Mouse (Mus musculus) embryonic facial prominence, embryonic 11.5 days (tissue): ENCODE data around the gene Slc44a5. TPM values are rescaled to one million over a fixed set of nuclear protein-coding genes. Genes with fewer than 3 reads are reported as not detected.

Experiments
- ATAC-seq: fragments of 200-750 bp; cut with Nextera tagmentation; replicated peaks from 2 replicates; pipeline ENCODE4 v1.8.0; 2017; ENCODE audit warnings: low read depth; ENCODE audit not compliant: insufficient number of reproducible peaks, low FRiP score, low TSS enrichment
- DNase-seq: peaks from one replicate; pipeline ENCODE4 v3.0.0-alpha.2; 2015; ENCODE audit warnings: low spot score
- H3K27ac ChIP-seq: fragments of 300-500 bp; sonication (generic); replicated peaks from 2 replicates; pipeline ENCODE4 v1.5.1; 2014; ENCODE audit warnings: mild to moderate bottlenecking, low read depth, low read length, control low read depth
- H3K27me3 ChIP-seq: fragments of 300-500 bp; sonication (generic); 2 replicates; pipeline ENCODE4 v1.6.1; 2014; ENCODE audit warnings: mild to moderate bottlenecking, low read length, moderate library complexity, mixed read lengths; ENCODE audit not compliant: control insufficient read depth, insufficient read depth
- H3K36me3 ChIP-seq: fragments of 300-500 bp; sonication (generic); replicated peaks from 2 replicates; pipeline ENCODE4 v1.6.1; 2014; ENCODE audit warnings: low read depth, mild to moderate bottlenecking, low read length, moderate library complexity, mixed read lengths; ENCODE audit not compliant: control insufficient read depth, insufficient read depth
- H3K4me1 ChIP-seq: fragments of 300-500 bp; sonication (generic); 2 replicates; pipeline ENCODE4 v1.6.1; 2014; ENCODE audit warnings: low read length, mixed read lengths; ENCODE audit not compliant: control insufficient read depth, insufficient read depth
- H3K4me2 ChIP-seq: fragments of 300-500 bp; sonication (generic); 2 replicates; pipeline ENCODE4 v1.6.1; 2014; ENCODE audit warnings: low read depth, mild to moderate bottlenecking, control low read depth, low read length, moderate library complexity
- H3K4me3 ChIP-seq: fragments of 300-500 bp; sonication (generic); 2 replicates; pipeline ENCODE4 v1.5.1; 2014; ENCODE audit warnings: low read depth, low read length, control low read depth
- H3K9ac ChIP-seq: fragments of 300-500 bp; sonication (generic); replicated peaks from 2 replicates; pipeline ENCODE4 v1.6.1; 2014; ENCODE audit warnings: mild to moderate bottlenecking, control low read depth, low read length
- H3K9me3 ChIP-seq: fragments of 300-500 bp; sonication (generic); replicated peaks from 2 replicates; pipeline ENCODE4 v1.6.1; 2016; ENCODE audit warnings: mild to moderate bottlenecking, low read length, inconsistent platforms, mixed read lengths; ENCODE audit not compliant: control insufficient read depth
- WGBS: fragments of 180-500 bp; shearing (Covaris S2); extraction: QIAGEN DNeasy Blood & Tissue Kit; methylation state at CpG from one replicate; pipeline ENCODE4 v1.1.7; 2014; 5-methylcytosine and 5-hydroxymethylcytosine counted together
- polyA plus RNA-seq: library from polyadenylated mRNA; unstranded; fragments of >200 nt; fragmentation: Nextera tagmentation; extraction: Ambion mirVana; gene quantifications from 2 replicates; pipeline ENCODE4 v1.2.1, GENCODE M21; 2014

Gene Slc44a5
- polyA plus RNA-seq, 1 experiment from 2014 or later = 1.3 TPM

DNA sequence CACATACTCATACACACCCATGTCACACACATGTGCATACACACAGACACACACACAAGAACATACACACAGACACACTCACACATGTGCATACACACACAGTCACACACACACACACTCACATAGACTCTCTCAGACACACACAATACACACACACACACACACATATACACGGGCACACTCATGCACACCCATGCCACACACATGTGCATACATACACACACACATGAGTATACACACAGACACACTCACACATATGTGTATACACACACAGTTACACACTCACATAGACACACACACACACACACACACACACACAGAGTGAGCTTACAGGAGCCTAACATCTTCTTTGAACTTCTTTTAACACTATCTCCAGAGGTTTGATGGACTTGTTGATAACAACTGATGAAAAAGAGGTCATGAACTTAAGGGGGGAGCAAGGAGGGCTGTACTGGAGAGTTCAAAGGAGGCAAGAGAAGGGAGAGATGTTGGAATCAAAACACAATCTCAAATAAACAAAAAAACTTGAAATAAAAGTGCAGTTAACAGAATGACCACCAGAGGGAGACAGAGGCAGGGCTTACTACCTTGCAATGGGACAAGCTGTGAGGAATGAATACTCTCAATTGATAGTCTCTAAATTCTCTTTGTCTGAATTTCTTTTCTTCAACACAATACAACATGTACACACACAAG, 14.1 kb upstream of the Slc44a5 start:
- H3K27me3 ChIP-seq = no peaks in the 10 kb centered on the region
- DNase-seq = peak; percentile 79
- H3K4me2 ChIP-seq = no peak overlapping the region
- no peak overlapping the region for H3K4me3 ChIP-seq
- no peak overlapping the region for H3K27ac ChIP-seq
- no peak for ATAC-seq
- H3K4me1 ChIP-seq = no peaks in the 10 kb centered on the region
- no peaks in the 10 kb centered on the region for H3K36me3 ChIP-seq
- no peak overlapping the region for H3K9ac ChIP-seq
- no peaks in the 10 kb centered on the region for H3K9me3 ChIP-seq
- WGBS = 86% methylated on average over 1 of the region's 1 CpGs

DNA sequence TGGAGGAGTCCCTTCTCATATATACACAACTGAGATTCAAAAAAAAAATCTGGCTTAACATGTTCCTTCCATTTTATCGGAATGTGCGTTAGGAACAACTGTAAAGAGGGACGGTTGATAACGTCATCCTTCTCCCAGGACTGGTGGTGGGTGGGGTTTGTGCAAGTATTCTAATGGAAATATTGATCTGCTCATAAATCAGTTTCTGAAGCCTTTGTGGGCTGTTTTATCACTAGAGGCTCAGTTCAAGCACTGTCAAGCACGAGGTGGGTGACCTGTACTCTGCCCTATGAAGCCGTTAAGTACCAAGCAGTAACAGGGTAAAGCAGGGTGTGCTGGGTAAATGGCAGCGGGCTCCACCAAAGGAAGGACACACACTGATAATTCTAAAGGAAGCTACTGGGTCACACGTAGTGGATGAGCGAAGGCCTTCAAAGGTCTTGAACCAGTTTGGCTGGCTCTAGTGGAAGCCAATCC, 13.5 kb upstream of the Slc44a5 start:
- WGBS = 89% methylated on average over 9 of the region's 9 CpGs
- DNase-seq (no peak), ATAC-seq (no peak)
- H3K9me3 ChIP-seq = no peaks in the 10 kb centered on the region
- no peaks in the 10 kb centered on the region for H3K27me3 ChIP-seq
- H3K4me1 ChIP-seq = no peaks in the 10 kb centered on the region
- no peak overlapping the region for H3K9ac ChIP-seq
- H3K36me3 ChIP-seq = no peaks in the 10 kb centered on the region
- no peak overlapping the region for H3K27ac ChIP-seq
- no peak overlapping the region for H3K4me3 ChIP-seq
- no peak overlapping the region for H3K4me2 ChIP-seq

DNA sequence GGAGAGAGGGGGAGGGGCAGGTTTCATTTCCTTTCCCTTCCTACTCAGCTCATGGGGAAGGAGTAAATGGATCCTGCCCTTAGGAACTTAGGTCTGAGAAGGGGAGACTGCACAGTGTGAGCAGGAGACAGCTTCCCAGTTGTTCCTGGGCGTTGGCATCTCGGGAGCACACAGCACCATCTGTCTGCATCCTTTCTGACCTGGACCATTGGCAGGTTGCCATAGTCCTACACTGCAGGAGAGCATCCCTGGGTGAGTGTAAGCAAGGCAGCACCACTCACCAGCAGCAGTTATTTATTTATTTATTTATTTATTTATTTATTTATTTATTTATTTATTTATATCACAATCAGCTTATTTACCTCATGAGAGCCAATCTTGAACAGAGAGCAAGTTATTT, 12.4 kb upstream of the Slc44a5 start:
- WGBS = 77% methylated on average over 2 of the region's 2 CpGs
- H3K4me2 ChIP-seq = no peak overlapping the region
- H3K9ac ChIP-seq = no peak overlapping the region
- H3K4me1 ChIP-seq = no peaks in the 10 kb centered on the region
- DNase-seq = no peak
- H3K27me3 ChIP-seq = no peaks in the 10 kb centered on the region
- ATAC-seq = 0 out of 2 replicates have a peak, but pooled peaks have one; percentile 37
- H3K27ac ChIP-seq = no peak overlapping the region
- no peaks in the 10 kb centered on the region for H3K36me3 ChIP-seq
- H3K4me3 ChIP-seq = no peak overlapping the region
- H3K9me3 ChIP-seq = no peaks in the 10 kb centered on the region

DNA sequence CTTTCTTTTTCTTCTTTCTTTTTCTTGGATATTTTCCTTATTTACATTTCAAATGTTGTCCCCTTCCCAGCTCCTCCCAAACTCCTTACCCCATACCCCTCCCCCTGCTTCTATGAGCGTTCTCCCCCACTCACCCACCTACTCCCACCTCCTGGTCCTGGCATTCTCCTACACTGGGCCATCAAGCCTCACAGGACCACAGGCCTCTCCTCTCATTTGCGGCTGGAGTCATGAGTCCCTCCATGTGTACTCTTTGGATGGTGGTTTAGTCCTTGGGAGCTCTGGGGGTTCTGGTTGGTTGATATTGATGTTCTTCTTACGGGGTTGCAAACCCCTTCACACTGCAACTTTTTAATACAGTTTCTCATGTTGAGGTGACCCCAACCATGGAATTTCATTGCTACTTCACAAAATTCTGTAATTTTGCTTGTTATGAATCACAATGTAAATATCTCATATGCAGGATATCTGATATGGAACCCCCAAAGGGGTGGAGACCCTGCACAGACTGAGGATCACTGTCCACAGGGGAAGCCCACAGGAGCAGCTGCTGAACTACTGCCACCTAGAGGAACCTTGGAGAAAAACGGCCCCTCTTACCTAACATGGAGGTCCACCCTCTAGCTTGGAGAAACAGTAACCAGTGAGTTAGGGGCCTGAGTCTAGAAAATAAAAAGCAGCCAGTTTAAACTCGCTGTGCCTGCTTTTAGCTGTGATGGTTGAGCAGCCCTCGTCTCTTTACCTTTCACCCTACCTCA, 11.4 kb upstream of the Slc44a5 start:
- Histone ChIP-seq H3K4me3 (no peak overlapping the region), H3K9ac (no peak overlapping the region), H3K27ac (no peak overlapping the region), H3K36me3 (no peaks in the 10 kb centered on the region), H3K4me2 (no peak overlapping the region), H3K4me1 (no peaks in the 10 kb centered on the region), H3K27me3 (no peaks in the 10 kb centered on the region), H3K9me3 (no peaks in the 10 kb centered on the region)
- DNase-seq = peak; percentile 64
- ATAC-seq = no peak
- WGBS = 71% methylated on average over 6 of the region's 6 CpGs

DNA sequence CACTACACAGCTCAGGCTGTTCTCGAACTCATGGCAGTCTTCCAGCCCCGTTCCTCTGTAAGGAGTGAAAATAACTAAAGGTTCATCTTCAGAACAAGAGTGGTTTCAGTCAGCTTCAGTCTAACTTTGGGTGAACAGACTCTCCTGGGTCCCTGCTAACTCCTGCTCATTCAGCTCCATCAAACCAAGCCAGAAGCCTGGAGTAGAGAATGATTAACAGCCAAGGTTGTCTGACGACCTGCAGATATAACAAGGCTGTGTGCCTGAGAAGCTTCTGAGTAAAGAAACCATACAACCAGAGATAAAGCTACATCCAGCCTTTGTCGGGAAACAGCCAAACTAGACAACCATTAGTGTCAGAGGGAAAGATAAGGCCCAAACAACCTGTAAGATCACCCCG, 5.8 kb upstream of the Slc44a5 start:
- 82% methylated on average over 5 of the region's 5 CpGs for WGBS
- no peaks in the 10 kb centered on the region for H3K9me3 ChIP-seq

DNA sequence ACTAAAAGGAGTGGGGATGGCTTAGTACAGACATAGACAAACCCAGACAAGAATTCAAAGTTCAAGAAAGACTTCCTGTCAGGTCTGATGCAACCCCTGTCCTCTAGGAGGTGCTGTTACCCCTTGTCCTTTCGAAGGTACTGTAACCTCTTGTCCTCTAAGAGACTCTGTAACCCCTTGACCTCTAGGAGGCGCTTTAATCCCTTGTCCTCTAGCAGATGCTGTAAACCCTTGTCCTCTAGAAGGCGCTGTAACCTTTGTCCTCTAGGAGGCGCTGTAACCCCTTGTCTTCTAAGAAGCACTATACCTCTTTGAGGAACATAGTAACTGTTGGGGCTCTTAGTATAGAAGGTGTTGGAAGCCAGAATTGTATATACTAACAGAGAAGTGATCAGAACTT, 4.7 kb upstream of the Slc44a5 start:
- DNase-seq = peak; percentile 75
- Histone ChIP-seq H3K9ac (no peak overlapping the region), H3K27ac (no peak overlapping the region), H3K27me3 (peaks cover 9% of the 10 kb centered on the region), H3K9me3 (no peaks in the 10 kb centered on the region), H3K4me1 (no peaks in the 10 kb centered on the region), H3K4me2 (no peak overlapping the region), H3K36me3 (no peaks in the 10 kb centered on the region), H3K4me3 (no peak overlapping the region)
- 40% methylated on average over 4 of the region's 4 CpGs for WGBS
- no peak for ATAC-seq

More for the DNA sequence above, 5.8 kb upstream of the Slc44a5 start:
- Histone ChIP-seq H3K36me3 (no peaks in the 10 kb centered on the region), H3K27me3 (0 out of 2 replicates have a peak, but pooled peaks cover under 1% of the 10 kb centered on the region), H3K27ac (no peak overlapping the region), H3K9ac (no peak overlapping the region), H3K4me2 (no peak overlapping the region), H3K4me1 (no peaks in the 10 kb centered on the region), H3K4me3 (no peak overlapping the region)
- ATAC-seq (no peak), DNase-seq (no peak)

DNA sequence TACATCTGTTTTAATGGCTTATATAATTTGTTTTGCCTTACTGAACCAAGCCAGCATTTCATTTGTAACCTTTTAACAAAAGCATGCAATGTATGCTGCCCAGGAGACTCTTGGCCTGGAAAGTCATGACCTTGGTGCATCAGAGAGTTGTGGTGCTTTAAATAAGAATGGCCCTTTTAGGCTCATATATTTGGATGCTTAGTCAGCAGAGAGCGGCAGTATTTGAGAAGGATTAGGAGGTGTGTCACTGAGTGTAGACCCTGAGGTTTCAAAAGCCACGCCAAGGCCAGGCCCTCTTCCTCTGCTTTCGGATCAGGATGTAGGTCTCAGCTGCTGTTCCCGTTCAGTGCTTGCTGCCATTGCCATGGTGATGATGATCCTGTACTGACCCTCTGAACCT, 3.8 kb upstream of the Slc44a5 start:
- Histone ChIP-seq H3K27ac (no peak overlapping the region), H3K36me3 (no peaks in the 10 kb centered on the region), H3K9ac (no peak overlapping the region), H3K4me2 (no peak overlapping the region), H3K4me3 (no peak overlapping the region), H3K4me1 (no peaks in the 10 kb centered on the region), H3K9me3 (no peaks in the 10 kb centered on the region), H3K27me3 (peaks cover 12% of the 10 kb centered on the region)
- DNase-seq (no peak), ATAC-seq (no peak)
- 88% methylated on average over 4 of the region's 4 CpGs for WGBS
